Mouse (Mus musculus) heart, embryonic 10.5 days (tissue): ENCODE results near the gene Gjd3. TPM values are rescaled to one million over a fixed set of nuclear protein-coding genes. Genes with fewer than 3 reads are reported as not detected.
"Not testable (repeated sequence)": the region's sequence is repeated elsewhere in the genome, so short reads cannot be mapped to it uniquely, and the experiment has no call there.

Source experiments
- DNase-seq: peaks from one replicate; pipeline ENCODE4 v3.0.0-alpha.2; 2017; ENCODE audit warnings: low spot score
- H3K27ac ChIP-seq: fragments of 300-500 bp; sonication (generic); 2 replicates; pipeline ENCODE4 v1.5.1; 2016; ENCODE audit warnings: mild to moderate bottlenecking
- H3K27me3 ChIP-seq: fragments of 300-500 bp; sonication (generic); 2 replicates; pipeline ENCODE4 v1.6.1; 2016; ENCODE audit warnings: mild to moderate bottlenecking; ENCODE audit not compliant: poor library complexity, insufficient read depth, severe bottlenecking
- H3K36me3 ChIP-seq: fragments of 300-500 bp; sonication (generic); 2 replicates; pipeline ENCODE4 v1.6.1; 2016; ENCODE audit warnings: mild to moderate bottlenecking, moderate library complexity
- H3K4me1 ChIP-seq: fragments of 300-500 bp; sonication (generic); 2 replicates; pipeline ENCODE4 v1.6.1; 2016; ENCODE audit warnings: mild to moderate bottlenecking
- H3K4me3 ChIP-seq: fragments of 300-500 bp; sonication (generic); 2 replicates; pipeline ENCODE4 v1.5.1; 2016; ENCODE audit warnings: mild to moderate bottlenecking, moderate library complexity
- H3K9me3 ChIP-seq: fragments of 300-500 bp; sonication (generic); 2 replicates; pipeline ENCODE4 v1.6.1; 2016; ENCODE audit warnings: mild to moderate bottlenecking, moderate library complexity
- WGBS: fragments of 180-500 bp; shearing (Covaris S2); methylation state at CpG from one replicate; pipeline ENCODE4 v1.1.7; 2016; 5-methylcytosine and 5-hydroxymethylcytosine counted together
- polyA plus RNA-seq: library from polyadenylated mRNA; unstranded; fragments of >200 nt; fragmentation: Nextera tagmentation; extraction: Ambion mirVana; gene quantifications from 2 replicates; pipeline ENCODE4 v1.2.1, GENCODE M21; 2016

Gene Gjd3
- polyA plus RNA-seq, 1 experiment from 2014 or later = 1.1 TPM

GRCm38 (mm10) chr11:98937914-98938694 is 44.7 kb downstream of the Gjd3 start:
- H3K27ac ChIP-seq = peak overlapping the region; percentile 97
- WGBS = under 1% methylated on average over 39 of the region's 39 CpGs
- peak overlapping the region; percentile 75 for H3K4me3 ChIP-seq
- H3K27me3 ChIP-seq = no peaks in the 10 kb centered on the region
- H3K4me1 ChIP-seq = peaks cover 88% of the 10 kb centered on the region
- DNase-seq = no peak
- no peaks in the 10 kb centered on the region for H3K9me3 ChIP-seq
- H3K36me3 ChIP-seq = peaks cover 10% of the 10 kb centered on the region; the same call in 1 of the 2 replicates

- DNase-seq = peak; percentile 95
- peak overlapping the region; percentile 97 for H3K27ac ChIP-seq
- peaks cover 9% of the 10 kb centered on the region; the same call in 1 of the 2 replicates for H3K36me3 ChIP-seq
- no peaks in the 10 kb centered on the region for H3K9me3 ChIP-seq
- H3K4me1 ChIP-seq = peaks cover 88% of the 10 kb centered on the region
- WGBS = under 1% methylated on average over 38 of the region's 38 CpGs
- peak overlapping the region; percentile 75 for H3K4me3 ChIP-seq
- no peaks in the 10 kb centered on the region for H3K27me3 ChIP-seq
Observed at GRCm38 (mm10) chr11:98937410-98937913, 45.4 kb downstream of the Gjd3 start.

GRCm38 (mm10) chr11:98936606-98937409 is 46.0 kb downstream of the Gjd3 start:
- 2% methylated on average over 23 of the region's 23 CpGs for WGBS
- peak overlapping the region; percentile 75 for H3K4me3 ChIP-seq
- peaks cover 9% of the 10 kb centered on the region; the same call in 1 of the 2 replicates for H3K36me3 ChIP-seq
- no peak for DNase-seq
- H3K9me3 ChIP-seq = no peaks in the 10 kb centered on the region
- H3K4me1 ChIP-seq = peaks cover 88% of the 10 kb centered on the region
- no peaks in the 10 kb centered on the region for H3K27me3 ChIP-seq
- H3K27ac ChIP-seq = peak overlapping the region; percentile 97

- Histone ChIP-seq H3K27ac (peak overlapping the region; percentile 97), H3K27me3 (no peaks in the 10 kb centered on the region), H3K4me1 (peaks cover 88% of the 10 kb centered on the region), H3K9me3 (no peaks in the 10 kb centered on the region), H3K36me3 (peaks cover 9% of the 10 kb centered on the region; the same call in 1 of the 2 replicates), H3K4me3 (peak overlapping the region; percentile 75)
- peak; percentile 95 for DNase-seq
- WGBS = under 1% methylated on average over 29 of the region's 29 CpGs
Observed at GRCm38 (mm10) chr11:98936170-98936569, 46.6 kb downstream of the Gjd3 start.

GRCm38 (mm10) chr11:98935123-98935522 is 47.7 kb downstream of the Gjd3 start:
- Histone ChIP-seq H3K27ac (peak overlapping the region; percentile 97), H3K27me3 (no peaks in the 10 kb centered on the region), H3K9me3 (no peaks in the 10 kb centered on the region), H3K4me3 (no peak overlapping the region), H3K4me1 (peaks cover 88% of the 10 kb centered on the region), H3K36me3 (peaks cover 9% of the 10 kb centered on the region; the same call in 1 of the 2 replicates)
- no peak for DNase-seq
- 84% methylated on average over 3 of the region's 3 CpGs for WGBS

GRCm38 (mm10) chr11:98934367-98934766 is 48.4 kb downstream of the Gjd3 start:
- WGBS = 84% methylated on average over 3 of the region's 3 CpGs
- Histone ChIP-seq H3K27ac (peak overlapping the region; percentile 54; the same call in 1 of the 2 replicates), H3K27me3 (no peaks in the 10 kb centered on the region), H3K4me1 (peaks cover 88% of the 10 kb centered on the region), H3K4me3 (no peak overlapping the region), H3K36me3 (peaks cover 9% of the 10 kb centered on the region; the same call in 1 of the 2 replicates), H3K9me3 (no peaks in the 10 kb centered on the region)
- DNase-seq = no peak

- not testable (repeated sequence) for H3K27me3 ChIP-seq, H3K9me3 ChIP-seq, DNase-seq, H3K36me3 ChIP-seq, H3K4me3 ChIP-seq
- peaks cover 88% of the 10 kb centered on the region for H3K4me1 ChIP-seq
- 88% methylated on average over 2 of the region's 2 CpGs for WGBS
- peak overlapping the region; percentile 9; the same call in 1 of the 2 replicates for H3K27ac ChIP-seq
Observed at GRCm38 (mm10) chr11:98933847-98934246, 49.0 kb downstream of the Gjd3 start.

- WGBS = 43% methylated on average over 9 of the region's 9 CpGs
Observed at GRCm38 (mm10) chr11:98933151-98933550, 49.7 kb downstream of the Gjd3 start.

GRCm38 (mm10) chr11:98932293-98933091 is 50.3 kb downstream of the Gjd3 start:
- peak overlapping the region; percentile 39 for H3K4me3 ChIP-seq
- DNase-seq = no peak
- peak overlapping the region; percentile 92 for H3K27ac ChIP-seq
- peaks cover 6% of the 10 kb centered on the region; the same call in 1 of the 2 replicates for H3K36me3 ChIP-seq
- no peaks in the 10 kb centered on the region for H3K9me3 ChIP-seq
- H3K4me1 ChIP-seq = peaks cover 88% of the 10 kb centered on the region
- 26% methylated on average over 19 of the region's 19 CpGs for WGBS
- no peaks in the 10 kb centered on the region for H3K27me3 ChIP-seq

More at GRCm38 (mm10) chr11:98933151-98933550, 49.7 kb downstream of the Gjd3 start:
- peak overlapping the region; percentile 92 for H3K27ac ChIP-seq
- H3K4me1 ChIP-seq = peaks cover 88% of the 10 kb centered on the region
- peak overlapping the region; percentile 39 for H3K4me3 ChIP-seq
- peaks cover 6% of the 10 kb centered on the region; the same call in 1 of the 2 replicates for H3K36me3 ChIP-seq
- H3K9me3 ChIP-seq = no peaks in the 10 kb centered on the region
- no peaks in the 10 kb centered on the region for H3K27me3 ChIP-seq
- DNase-seq = no peak

Other genes with a start within 250 kb of the Gjd3 start
- gene Thra, start 242.4 kb downstream of the Gjd3 start, polyA plus RNA-seq = 19.2 and 23.2 TPM in 2 replicates
- gene Nr1d1, start 207.7 kb downstream of the Gjd3 start, polyA plus RNA-seq = 3.6 and 5.9 TPM in 2 replicates
- gene Msl1, start 187.5 kb downstream of the Gjd3 start, polyA plus RNA-seq = 14.0 and 21.6 TPM in 2 replicates
- 29.5 and 37.2 TPM in 2 replicates for gene Casc3, start 178.1 kb downstream of the Gjd3 start, polyA plus RNA-seq
- gene Rapgefl1, start 146.2 kb downstream of the Gjd3 start, polyA plus RNA-seq = 0.78 and 0.87 TPM in 2 replicates
- 2.8 and 4.1 TPM in 2 replicates for gene Wipf2, start 119.4 kb downstream of the Gjd3 start, polyA plus RNA-seq
- 39.3 and 47.7 TPM in 2 replicates for gene Cdc6, start 75.2 kb downstream of the Gjd3 start, polyA plus RNA-seq
- gene Rara, start 55.2 kb downstream of the Gjd3 start, polyA plus RNA-seq = 30.4 and 36.9 TPM in 2 replicates
- gene Top2a, start 41.2 kb upstream of the Gjd3 start, polyA plus RNA-seq = 207 and 238 TPM in 2 replicates
- 382 and 559 TPM in 2 replicates for gene Igfbp4, start 58.2 kb upstream of the Gjd3 start, polyA plus RNA-seq
- gene Tns4, start 106.3 kb upstream of the Gjd3 start, polyA plus RNA-seq = 0.36 TPM in 2 replicates
- gene Ccr7, start 172.1 kb upstream of the Gjd3 start, polyA plus RNA-seq = 0.25 and 0.78 TPM in 2 replicates
- 191 and 259 TPM in 2 replicates for gene Smarce1, start 248.0 kb upstream of the Gjd3 start, polyA plus RNA-seq